Mouse (Mus musculus): ENCODE results near the gene Card9.

DNA sequence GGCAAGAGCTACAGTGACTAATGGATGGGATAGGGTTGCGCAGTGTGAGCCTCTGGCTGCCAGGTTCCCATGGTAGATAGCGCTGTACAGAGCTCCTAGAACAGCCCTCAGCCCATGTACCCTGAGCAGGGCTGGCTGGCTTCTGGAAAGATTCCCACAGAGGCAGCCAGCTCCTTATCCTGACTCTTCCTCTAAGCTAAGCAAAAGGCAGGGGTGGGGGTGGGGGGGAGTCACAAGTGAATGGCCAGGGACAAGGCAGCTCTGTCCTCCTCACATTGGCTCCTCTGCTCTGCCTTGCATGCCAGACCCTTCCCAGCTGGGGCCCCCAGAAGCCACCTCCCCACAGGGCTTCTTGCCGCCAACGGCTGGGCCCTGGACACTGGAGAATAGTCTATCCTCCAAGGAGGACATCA, 30.7 kb downstream of the Card9 start:
- TF ChIP-seq EP300 (IDR thresholded peaks at IDR 0.05), result no peak
- no peak for TF ChIP-seq CTCF (IDR thresholded peaks at IDR 0.05)

All from lung, postnatal 0 days (tissue).